Mouse (Mus musculus): ENCODE data around the gene Aamdc. TPM values are rescaled to one million over a fixed set of nuclear protein-coding genes. Genes with fewer than 3 reads are reported as not detected.

Aamdc gene
- 69.8 TPM for polyA plus RNA-seq (2015; fragmentation: Illumina TruSeq; extraction: RNeasy Lipid Tissue Mini Kit (QIAGEN cat#74804); ENCODE audit: low read depth, low replicate concordance)

DNA sequence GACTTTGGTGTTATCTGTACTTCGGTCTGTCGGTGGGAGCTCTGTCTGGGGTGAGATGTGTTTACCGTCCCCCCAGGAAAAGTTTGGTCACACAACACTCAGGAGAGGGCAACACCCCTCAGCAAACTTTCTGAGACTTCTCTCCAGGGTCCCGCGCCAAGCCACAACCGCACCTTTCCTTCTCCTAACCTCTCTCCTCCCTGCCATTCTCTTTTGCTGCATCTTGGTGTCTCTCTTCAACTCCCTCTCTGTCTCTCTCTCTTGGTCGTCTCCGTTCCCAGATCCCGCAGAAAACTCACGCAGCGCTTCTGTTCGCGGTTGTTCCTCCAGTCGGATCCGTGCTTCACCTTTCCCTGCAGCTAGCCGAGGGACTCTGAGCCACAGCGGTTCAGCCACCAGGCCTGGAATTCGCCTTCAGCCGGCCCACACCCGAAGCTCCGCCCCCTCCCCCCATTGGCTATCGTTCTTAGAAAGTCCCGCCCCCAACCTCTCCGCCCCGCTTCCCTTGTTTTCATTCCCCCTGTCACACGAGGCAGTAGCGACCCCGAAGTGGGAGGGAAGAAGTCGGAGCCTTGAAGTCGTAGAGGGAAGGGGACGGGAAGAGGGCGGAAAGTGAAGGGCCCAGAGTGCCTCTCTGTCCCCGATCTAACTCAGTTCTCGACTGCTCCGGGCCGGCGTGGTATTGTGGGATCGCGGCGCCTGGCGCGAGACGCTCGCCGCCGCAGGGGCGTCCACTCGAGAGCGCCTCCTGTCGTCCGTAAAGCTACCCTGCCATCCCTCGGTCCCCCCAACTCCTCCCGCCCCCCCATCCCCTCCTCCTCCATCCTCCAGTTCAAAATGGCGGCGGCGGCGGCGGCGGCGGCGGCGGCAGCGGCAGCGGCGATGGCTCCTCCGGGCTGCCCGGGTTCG lies at the start of gene Aamdc, which contains the start of gene Rsf1:
Gene Aamdc (minus strand): TSS at position 431 of the 909 bp plus-strand sequence.
Gene Rsf1 (plus strand): TSS at position 823 of the 909 bp plus-strand sequence.

Other genes starting within 250 kb of the Aamdc start
- 11.6 TPM for gene Usp35, start 247.5 kb downstream of the Aamdc start, polyA plus RNA-seq (2015; fragmentation: Illumina TruSeq; extraction: RNeasy Lipid Tissue Mini Kit (QIAGEN cat#74804); ENCODE audit: low read depth, low replicate concordance)
- gene Kctd21, start 247.2 kb downstream of the Aamdc start, polyA plus RNA-seq (2015; fragmentation: Illumina TruSeq; extraction: RNeasy Lipid Tissue Mini Kit (QIAGEN cat#74804); ENCODE audit: low read depth, low replicate concordance) = 17.1 TPM
- 8.3 TPM for gene Alg8, start 207.9 kb downstream of the Aamdc start, polyA plus RNA-seq (2015; fragmentation: Illumina TruSeq; extraction: RNeasy Lipid Tissue Mini Kit (QIAGEN cat#74804); ENCODE audit: low read depth, low replicate concordance)
- 419 TPM for gene Ndufc2, start 179.5 kb downstream of the Aamdc start, polyA plus RNA-seq (2015; fragmentation: Illumina TruSeq; extraction: RNeasy Lipid Tissue Mini Kit (QIAGEN cat#74804); ENCODE audit: low read depth, low replicate concordance)
- gene Thrsp, start 161.8 kb downstream of the Aamdc start, polyA plus RNA-seq (2015; fragmentation: Illumina TruSeq; extraction: RNeasy Lipid Tissue Mini Kit (QIAGEN cat#74804); ENCODE audit: low read depth, low replicate concordance) = 38.8 TPM
- gene Kctd14, start 128.2 kb downstream of the Aamdc start, polyA plus RNA-seq (2015; fragmentation: Illumina TruSeq; extraction: RNeasy Lipid Tissue Mini Kit (QIAGEN cat#74804); ENCODE audit: low read depth, low replicate concordance) = 3.0 TPM
- 28.7 TPM for gene Ints4, start 98.5 kb downstream of the Aamdc start, polyA plus RNA-seq (2015; fragmentation: Illumina TruSeq; extraction: RNeasy Lipid Tissue Mini Kit (QIAGEN cat#74804); ENCODE audit: low read depth, low replicate concordance)
- 14.4 TPM for gene Rsf1, start 392 bp upstream of the Aamdc start, polyA plus RNA-seq (2015; fragmentation: Illumina TruSeq; extraction: RNeasy Lipid Tissue Mini Kit (QIAGEN cat#74804); ENCODE audit: low read depth, low replicate concordance)
- gene Clns1a, start 117.1 kb upstream of the Aamdc start, polyA plus RNA-seq (2015; fragmentation: Illumina TruSeq; extraction: RNeasy Lipid Tissue Mini Kit (QIAGEN cat#74804); ENCODE audit: low read depth, low replicate concordance) = 122 TPM
- gene Aqp11, start 158.8 kb upstream of the Aamdc start, polyA plus RNA-seq (2015; fragmentation: Illumina TruSeq; extraction: RNeasy Lipid Tissue Mini Kit (QIAGEN cat#74804); ENCODE audit: low read depth, low replicate concordance) = 15.0 TPM
- gene Pak1, start 209.0 kb upstream of the Aamdc start, polyA plus RNA-seq (2015; fragmentation: Illumina TruSeq; extraction: RNeasy Lipid Tissue Mini Kit (QIAGEN cat#74804); ENCODE audit: low read depth, low replicate concordance) = 376 TPM